Comparison of ENCODE assay signal across 23 mouse cellular contexts in genomic region chr16:23541046-23541445, GRCm38 (mm10). TPM values are rescaled to one million over a fixed set of nuclear protein-coding genes. Genes with fewer than 3 reads are reported as not detected.
DNase-seq lines count a peak whose midpoint lies in the region; ATAC-seq and TF ChIP-seq lines count a peak whose summit lies in the region.
"Had no signal": no experiment of that assay in that cellular context is flagged by ENCODE, and none has a peak within 500 bp of the region (broad histone marks: within the 10 kb centered on the region; RNA-seq: fewer than 3 reads in every experiment).

No protein-coding gene starts in this region.

- ATAC-seq in intestine, embryonic 14.5 days (replicated peaks; ENCODE audit: low FRiP score, low TSS enrichment, low read depth) = no peak
- ATAC-seq in intestine, embryonic 15.5 days = no peak
- peak; percentile 92 for ATAC-seq in lung, embryonic 15.5 days (ENCODE audit: borderline replicate concordance, extremely low read depth, low FRiP score, low TSS enrichment)
- ATAC-seq in lung, postnatal 0 days = peak; percentile 70
- ATAC-seq: forebrain, embryonic 14.5 days had no signal

- H3K4me3 ChIP-seq in intestine, embryonic 14.5 days (ENCODE audit: low read depth, low read length) = no peak overlapping the region
- H3K4me3 ChIP-seq in intestine, embryonic 15.5 days (replicated peaks) = no peak overlapping the region
- no peak overlapping the region for H3K4me3 ChIP-seq in lung, embryonic 15.5 days
- H3K4me3 ChIP-seq in lung, postnatal 0 days (ENCODE audit: low read depth, low read length) = no peak overlapping the region
- H3K4me3 ChIP-seq: embryonic facial prominence, embryonic 13.5 days; embryonic facial prominence, embryonic 15.5 days; erythroblast, embryonic 14.5 days; forebrain, embryonic 10.5 days; forebrain, embryonic 12.5 days had no signal

- DNase-seq in intestine, embryonic 14.5 days (ENCODE audit: low spot score) = peak; percentile 32
- no peak for DNase-seq in lung, postnatal 14 days
- peak; percentile 59 for DNase-seq in lung, postnatal 0 days (ENCODE audit: low spot score)
- no peak for DNase-seq in lung, adult 18-20 months
- DNase-seq in kidney, postnatal 25 days = no peak
- DNase-seq: adrenal gland, adult 2 months; adrenal gland, postnatal 10 days; adrenal gland, postnatal 25 days; cerebellum, adult 11 months; cerebellum, adult 18-20 months; cerebellum, adult 8-10 months; cerebellum, adult 9-11 months; cerebellum, postnatal 14 days; cerebellum, postnatal 36 days; embryo, embryonic 11 days had no signal

- H3K4me1 ChIP-seq in intestine, embryonic 14.5 days (replicated peaks; ENCODE audit: control insufficient read depth, insufficient read depth, low read length) = peaks cover 3% of the 10 kb centered on the region; the same call in 1 of the 2 replicates
- 0 out of 2 replicates have a peak, but pooled peaks cover 11% of the 10 kb centered on the region for H3K4me1 ChIP-seq in intestine, embryonic 15.5 days (replicated peaks)
- H3K4me1 ChIP-seq in lung, embryonic 15.5 days = 0 out of 2 replicates have a peak, but pooled peaks cover 6% of the 10 kb centered on the region
- H3K4me1 ChIP-seq in lung, postnatal 0 days (ENCODE audit: insufficient read depth, low read depth, low read length) = no peaks in the 10 kb centered on the region
- H3K4me1 ChIP-seq: forebrain, embryonic 10.5 days; forebrain, embryonic 12.5 days had no signal

- TF ChIP-seq CTCF in lung, postnatal 0 days (IDR thresholded peaks at IDR 0.05) = no peak

- H3K9ac ChIP-seq in intestine, embryonic 14.5 days (ENCODE audit: low read length) = no peak overlapping the region
- no peak overlapping the region for H3K9ac ChIP-seq in intestine, embryonic 15.5 days
- no peak overlapping the region for H3K9ac ChIP-seq in lung, embryonic 15.5 days
- no peak overlapping the region for H3K9ac ChIP-seq in lung, postnatal 0 days (replicated peaks; ENCODE audit: low read depth)
- H3K9ac ChIP-seq: embryonic facial prominence, embryonic 13.5 days; embryonic facial prominence, embryonic 15.5 days; forebrain, embryonic 12.5 days had no signal

- H3K9me3 ChIP-seq in intestine, embryonic 14.5 days (ENCODE audit: control insufficient read depth, low read length) = no peaks in the 10 kb centered on the region
- no peaks in the 10 kb centered on the region for H3K9me3 ChIP-seq in intestine, embryonic 15.5 days
- H3K9me3 ChIP-seq in lung, embryonic 15.5 days = no peaks in the 10 kb centered on the region
- H3K9me3 ChIP-seq in lung, postnatal 0 days (ENCODE audit: low read length) = no peaks in the 10 kb centered on the region
- H3K9me3 ChIP-seq: embryonic facial prominence, embryonic 13.5 days; embryonic facial prominence, embryonic 15.5 days; forebrain, embryonic 10.5 days; forebrain, embryonic 12.5 days had no signal

- no peak overlapping the region for H3K4me2 ChIP-seq in intestine, embryonic 14.5 days (ENCODE audit: low read length)
- no peak overlapping the region for H3K4me2 ChIP-seq in intestine, embryonic 15.5 days (replicated peaks)
- no peak overlapping the region for H3K4me2 ChIP-seq in lung, embryonic 15.5 days
- no peak overlapping the region for H3K4me2 ChIP-seq in lung, postnatal 0 days (replicated peaks; ENCODE audit: low read depth, low read length)
- H3K4me2 ChIP-seq: embryonic facial prominence, embryonic 13.5 days; embryonic facial prominence, embryonic 15.5 days; forebrain, embryonic 12.5 days had no signal

- H3K27ac ChIP-seq in intestine, embryonic 14.5 days (ENCODE audit: low read depth) = no peak overlapping the region
- no peak overlapping the region for H3K27ac ChIP-seq in intestine, embryonic 15.5 days
- peak overlapping the region; percentile 41 for H3K27ac ChIP-seq in lung, embryonic 15.5 days
- no peak overlapping the region for H3K27ac ChIP-seq in lung, postnatal 0 days (ENCODE audit: low read length)
- H3K27ac ChIP-seq: embryonic facial prominence, embryonic 13.5 days; embryonic facial prominence, embryonic 15.5 days; forebrain, embryonic 10.5 days; forebrain, embryonic 12.5 days had no signal

- WGBS in intestine, embryonic 14.5 days = 43% methylated on average over 4 of the region's 4 CpGs
- 46% methylated on average over 4 of the region's 4 CpGs for WGBS in intestine, embryonic 15.5 days
- WGBS in lung, embryonic 15.5 days = 25% methylated on average over 4 of the region's 4 CpGs
- 35% methylated on average over 4 of the region's 4 CpGs for WGBS in lung, postnatal 0 days

- no peaks in the 10 kb centered on the region for H3K27me3 ChIP-seq in intestine, embryonic 14.5 days (replicated peaks; ENCODE audit: control insufficient read depth, insufficient read depth, low read length)
- no peaks in the 10 kb centered on the region for H3K27me3 ChIP-seq in intestine, embryonic 15.5 days (replicated peaks)
- H3K27me3 ChIP-seq in lung, embryonic 15.5 days = no peaks in the 10 kb centered on the region
- H3K27me3 ChIP-seq in lung, postnatal 0 days (replicated peaks; ENCODE audit: insufficient read depth, low read length) = no peaks in the 10 kb centered on the region
- H3K27me3 ChIP-seq: embryonic facial prominence, embryonic 13.5 days; embryonic facial prominence, embryonic 15.5 days; forebrain, embryonic 12.5 days had no signal

- H3K36me3 ChIP-seq in intestine, embryonic 14.5 days (ENCODE audit: control insufficient read depth, insufficient read depth, low read length) = no peaks in the 10 kb centered on the region
- H3K36me3 ChIP-seq in intestine, embryonic 15.5 days = no peaks in the 10 kb centered on the region
- no peaks in the 10 kb centered on the region for H3K36me3 ChIP-seq in lung, embryonic 15.5 days
- no peaks in the 10 kb centered on the region for H3K36me3 ChIP-seq in lung, postnatal 0 days (ENCODE audit: insufficient read depth, low read length)
- H3K36me3 ChIP-seq: embryonic facial prominence, embryonic 13.5 days; embryonic facial prominence, embryonic 15.5 days; forebrain, embryonic 10.5 days; forebrain, embryonic 12.5 days had no signal

- TF ChIP-seq EP300 in lung, postnatal 0 days (IDR thresholded peaks at IDR 0.05) = no peak

RNA-seq across cellular contexts. Expression of gene Masp1, which starts 20.4 kb away (rescaled TPM):
- polyA plus RNA-seq in intestine, embryonic 14.5 days (2014; fragmentation: Nextera tagmentation; extraction: Ambion mirVana) = 6.0 and 6.4 TPM in 2 replicates
- 4.5 and 4.8 TPM in 2 replicates for polyA plus RNA-seq in intestine, embryonic 15.5 days (2015; fragmentation: Nextera tagmentation; extraction: Ambion mirVana)
- 2.8 and 3.6 TPM in 2 replicates for polyA plus RNA-seq in lung, embryonic 15.5 days (2015; fragmentation: Nextera tagmentation; extraction: Ambion mirVana)
- 1.2 and 1.3 TPM in 2 replicates for polyA plus RNA-seq in lung, postnatal 0 days (2015; fragmentation: Nextera tagmentation; extraction: Ambion mirVana)
- polyA plus RNA-seq: erythroblast, embryonic 14.5 days had no signal

RNA-seq across cellular contexts. Expression of gene Rtp4, which starts 21.0 kb away (rescaled TPM):
- 4.9 and 6.2 TPM in 2 replicates for polyA plus RNA-seq in intestine, embryonic 14.5 days (2014; fragmentation: Nextera tagmentation; extraction: Ambion mirVana)
- polyA plus RNA-seq in intestine, embryonic 15.5 days (2015; fragmentation: Nextera tagmentation; extraction: Ambion mirVana) = 8.2 and 9.6 TPM in 2 replicates
- 10.1 and 10.4 TPM in 2 replicates for polyA plus RNA-seq in lung, embryonic 15.5 days (2015; fragmentation: Nextera tagmentation; extraction: Ambion mirVana)
- polyA plus RNA-seq in lung, postnatal 0 days (2015; fragmentation: Nextera tagmentation; extraction: Ambion mirVana) = 27.8 and 34.8 TPM in 2 replicates

Comparison
In these comparisons a context has a peak if more than half of its experiments do, and no peak if none do; other contexts are left out.
1. DNase-seq: peak in intestine, embryonic 14.5 days (single experiment) and lung, postnatal 0 days (single experiment); none in lung, postnatal 14 days (single experiment), lung, adult 18-20 months (0 of 2) and kidney, postnatal 25 days (0 of 2).
2. ATAC-seq: peak in lung, embryonic 15.5 days (single experiment) and lung, postnatal 0 days (single experiment); none in intestine, embryonic 14.5 days (single experiment) and intestine, embryonic 15.5 days (single experiment).